Mouse (Mus musculus) limb, embryonic 11.5 days (tissue): ENCODE data around the gene Sall2. TPM values are rescaled to one million over a fixed set of nuclear protein-coding genes. Genes with fewer than 3 reads are reported as not detected.

Experiments
- ATAC-seq: fragments of 200-750 bp; cut with Nextera tagmentation; 2 replicates; pipeline ENCODE4 v1.8.0; 2017; ENCODE audit warnings: low read depth; ENCODE audit not compliant: insufficient number of reproducible peaks, low FRiP score, low TSS enrichment
- DNase-seq: peaks from one replicate; pipeline ENCODE4 v3.0.0-alpha.2; 2015; ENCODE audit warnings: low spot score
- H3K27ac ChIP-seq: fragments of 300-500 bp; sonication (generic); replicated peaks from 2 replicates; pipeline ENCODE4 v1.5.1; 2014; ENCODE audit warnings: low read depth, mild to moderate bottlenecking, low read length
- H3K27me3 ChIP-seq: fragments of 300-500 bp; sonication (generic); 2 replicates; pipeline ENCODE4 v1.6.1; 2014; ENCODE audit warnings: mild to moderate bottlenecking, low read length, mixed read lengths; ENCODE audit not compliant: control insufficient read depth, insufficient read depth
- H3K36me3 ChIP-seq: fragments of 300-500 bp; sonication (generic); 2 replicates; pipeline ENCODE4 v1.6.1; 2014; ENCODE audit warnings: mild to moderate bottlenecking, low read length, moderate library complexity, mixed read lengths; ENCODE audit not compliant: control insufficient read depth, insufficient read depth
- H3K4me1 ChIP-seq: fragments of 300-500 bp; sonication (generic); 2 replicates; pipeline ENCODE4 v1.6.1; 2014; ENCODE audit warnings: low read length, mixed read lengths; ENCODE audit not compliant: control insufficient read depth, insufficient read depth
- H3K4me2 ChIP-seq: fragments of 300-500 bp; sonication (generic); 2 replicates; pipeline ENCODE4 v1.6.1; 2014; ENCODE audit warnings: low read depth, mild to moderate bottlenecking, moderate library complexity; ENCODE audit not compliant: severe bottlenecking
- H3K4me3 ChIP-seq: fragments of 300-500 bp; sonication (generic); 2 replicates; pipeline ENCODE4 v1.5.1; 2014; ENCODE audit warnings: low read depth, low read length
- H3K9ac ChIP-seq: fragments of 300-500 bp; sonication (generic); 2 replicates; pipeline ENCODE4 v1.6.1; 2014; ENCODE audit warnings: mild to moderate bottlenecking, low read length
- H3K9me3 ChIP-seq: fragments of 300-500 bp; sonication (generic); 2 replicates; pipeline ENCODE4 v1.6.1; 2016; ENCODE audit warnings: low read length; ENCODE audit not compliant: control insufficient read depth
- WGBS: fragments of 180-500 bp; shearing (Covaris S2); extraction: QIAGEN DNeasy Blood & Tissue Kit; methylation state at CpG from one replicate; pipeline ENCODE4 v1.1.7; 2014; 5-methylcytosine and 5-hydroxymethylcytosine counted together
- polyA plus RNA-seq: library from polyadenylated mRNA; unstranded; fragments of >200 nt; fragmentation: Nextera tagmentation; extraction: Ambion mirVana; gene quantifications from 2 replicates; pipeline ENCODE4 v1.2.1, GENCODE M21; 2014

Sall2 gene
- 30.2 and 37.4 TPM in 2 replicates for polyA plus RNA-seq

GRCm38 (mm10) chr14:52327910-52328812, at the start of gene Sall2:
Gene Sall2, minus strand, starts transcription at chr14:52328762.
- peak; percentile 45 for DNase-seq
- H3K27me3 ChIP-seq: peaks cover 39% of the 10 kb centered on the region
- no peak within 1 kb of the TSS for H3K27ac ChIP-seq

GRCm38 (mm10) chr14:52368741-52369140, 40.2 kb upstream of the Sall2 start:
- no peaks in the 10 kb centered on the region for H3K4me1 ChIP-seq
- H3K9me3 ChIP-seq: no peaks in the 10 kb centered on the region
- DNase-seq (no peak), ATAC-seq (no peak)
- H3K4me2 ChIP-seq: no peak overlapping the region
- H3K36me3 ChIP-seq: no peaks in the 10 kb centered on the region
- H3K4me3 ChIP-seq: no peak overlapping the region
- H3K27ac ChIP-seq: no peak overlapping the region
- H3K27me3 ChIP-seq: no peaks in the 10 kb centered on the region
- 92% methylated on average over 3 of the region's 3 CpGs for WGBS
- no peak overlapping the region for H3K9ac ChIP-seq

More at GRCm38 (mm10) chr14:52327910-52328812, at the start of gene Sall2:
- Histone ChIP-seq H3K9ac (peak within 1 kb of the TSS; percentile 14; the same call in 1 of the 2 replicates), H3K9me3 (no peaks in the 10 kb centered on the region), H3K4me2 (peak within 1 kb of the TSS; percentile 64), H3K4me1 (no peaks in the 10 kb centered on the region), H3K36me3 (no peaks in the 10 kb centered on the region), H3K4me3 (peak within 1 kb of the TSS; percentile 28)
- WGBS: under 1% methylated on average over 26 of the region's 26 CpGs
- ATAC-seq: peak; percentile 54; the same call in 1 of the 2 replicates

GRCm38 (mm10) chr14:52356308-52356707, 27.7 kb upstream of the Sall2 start, which contains the start of gene Olfr1513:
Gene Olfr1513, minus strand, starts transcription at chr14:52356408.
- ATAC-seq (no peak), DNase-seq (no peak)
- Histone ChIP-seq H3K9ac (no peak within 1 kb of the TSS), H3K4me1 (no peaks in the 10 kb centered on the region), H3K27me3 (no peaks in the 10 kb centered on the region), H3K36me3 (no peaks in the 10 kb centered on the region), H3K9me3 (no peaks in the 10 kb centered on the region), H3K27ac (no peak within 1 kb of the TSS), H3K4me3 (no peak within 1 kb of the TSS), H3K4me2 (no peak within 1 kb of the TSS)
- 82% methylated on average over 4 of the region's 4 CpGs for WGBS

- Histone ChIP-seq H3K36me3 (no peaks in the 10 kb centered on the region), H3K27ac (no peak overlapping the region), H3K4me1 (no peaks in the 10 kb centered on the region), H3K9ac (no peak overlapping the region), H3K27me3 (no peaks in the 10 kb centered on the region), H3K4me3 (no peak overlapping the region), H3K4me2 (no peak overlapping the region), H3K9me3 (no peaks in the 10 kb centered on the region; the same call in 1 of the 2 replicates)
- WGBS: 79% methylated on average over 6 of the region's 6 CpGs
- no peak for ATAC-seq
- no peak for DNase-seq
Observed at GRCm38 (mm10) chr14:52339512-52339852, 10.9 kb upstream of the Sall2 start.

- Histone ChIP-seq H3K4me3 (no peak overlapping the region), H3K9me3 (no peaks in the 10 kb centered on the region), H3K36me3 (no peaks in the 10 kb centered on the region), H3K9ac (no peak overlapping the region), H3K27me3 (no peaks in the 10 kb centered on the region), H3K4me1 (no peaks in the 10 kb centered on the region), H3K4me2 (peak overlapping the region; percentile 15; the same call in 1 of the 2 replicates), H3K27ac (no peak overlapping the region)
- peak; percentile 62 for DNase-seq
- 33% methylated on average over 21 of the region's 21 CpGs for WGBS
- no peak for ATAC-seq
Observed at GRCm38 (mm10) chr14:52338751-52339511, 10.4 kb upstream of the Sall2 start.

GRCm38 (mm10) chr14:52332171-52332570, 3.6 kb upstream of the Sall2 start:
- no peaks in the 10 kb centered on the region for H3K4me1 ChIP-seq
- no peak overlapping the region for H3K4me2 ChIP-seq
- ATAC-seq (no peak), DNase-seq (no peak)
- no peak overlapping the region for H3K9ac ChIP-seq
- no peaks in the 10 kb centered on the region for H3K9me3 ChIP-seq
- H3K36me3 ChIP-seq: no peaks in the 10 kb centered on the region
- H3K27ac ChIP-seq: no peak overlapping the region
- H3K27me3 ChIP-seq: peaks cover 27% of the 10 kb centered on the region; the same call in 1 of the 2 replicates
- WGBS: 92% methylated on average over 1 of the region's 3 CpGs
- H3K4me3 ChIP-seq: no peak overlapping the region

GRCm38 (mm10) chr14:52331069-52331750, 2.6 kb upstream of the Sall2 start:
- peaks cover 34% of the 10 kb centered on the region for H3K27me3 ChIP-seq
- no peaks in the 10 kb centered on the region for H3K4me1 ChIP-seq
- 33% methylated on average over 4 of the region's 4 CpGs for WGBS
- H3K9ac ChIP-seq: no peak overlapping the region
- no peaks in the 10 kb centered on the region for H3K9me3 ChIP-seq
- no peak overlapping the region for H3K4me2 ChIP-seq
- ATAC-seq: no peak
- H3K36me3 ChIP-seq: no peaks in the 10 kb centered on the region
- no peak overlapping the region for H3K27ac ChIP-seq
- H3K4me3 ChIP-seq: no peak overlapping the region
- no peak for DNase-seq

- Histone ChIP-seq H3K4me2 (peak overlapping the region; percentile 64), H3K4me1 (no peaks in the 10 kb centered on the region), H3K9ac (no peak overlapping the region), H3K27ac (no peak overlapping the region), H3K4me3 (peak overlapping the region; percentile 28), H3K36me3 (no peaks in the 10 kb centered on the region), H3K27me3 (peaks cover 39% of the 10 kb centered on the region), H3K9me3 (no peaks in the 10 kb centered on the region)
- WGBS: 3% methylated on average over 14 of the region's 14 CpGs
- ATAC-seq (no peak), DNase-seq (peak; percentile 34)
Observed at GRCm38 (mm10) chr14:52327375-52327901, 1.1 kb downstream of the Sall2 start.
